Comparison of ENCODE assay signal across 8 mouse cellular contexts in genomic region chr11:109649975-109650701, GRCm38 (mm10). TPM values are rescaled to one million over a fixed set of nuclear protein-coding genes. Genes with fewer than 3 reads are reported as not detected.
A peak's percentile ranks its signal among the peaks of the same experiment; 100 is the strongest.
DNase-seq lines count a peak whose midpoint lies in the region; ATAC-seq lines count a peak whose summit lies in the region.

No protein-coding gene starts in this region.

- no peaks in the 10 kb centered on the region for H3K9me3 ChIP-seq in hindbrain, embryonic 13.5 days

- H3K27ac ChIP-seq in hindbrain, embryonic 13.5 days = peak overlapping the region; percentile 99

- DNase-seq in Muller cell, postnatal 12 days (ENCODE audit: inconsistent ontology term) = peak; percentile 93
- peak; percentile 94 to 95 for DNase-seq in cerebellum, postnatal 10 days
- DNase-seq in frontal cortex, postnatal 14 days (ENCODE audit: low spot score in 2 of 2) = peak; percentile 80 to 82
- DNase-seq in layer of hippocampus, postnatal 36 days = peak; percentile 82 to 86
- peak; percentile 69 for DNase-seq in lung, postnatal 25 days (ENCODE audit: low spot score)
- peak; percentile 80 for DNase-seq in retina, embryonic 14.5 days (ENCODE audit: low spot score)
- peak; percentile 68 to 79 for DNase-seq in thymus, postnatal 36 days

- WGBS in hindbrain, embryonic 13.5 days = 1% methylated on average over 31 of the region's 31 CpGs

- H3K4me1 ChIP-seq in hindbrain, embryonic 13.5 days (replicated peaks) = peaks cover 46% of the 10 kb centered on the region

- peak; percentile 88 for ATAC-seq in hindbrain, embryonic 13.5 days (ENCODE audit: low FRiP score)

- peak overlapping the region; percentile 97 for H3K9ac ChIP-seq in hindbrain, embryonic 13.5 days

- peaks cover 14% of the 10 kb centered on the region for H3K36me3 ChIP-seq in hindbrain, embryonic 13.5 days

- H3K4me2 ChIP-seq in hindbrain, embryonic 13.5 days = peak overlapping the region; percentile 66

- 0 out of 2 replicates have a peak, but pooled peaks cover 4% of the 10 kb centered on the region for H3K27me3 ChIP-seq in hindbrain, embryonic 13.5 days

- peak overlapping the region; percentile 94 for H3K4me3 ChIP-seq in hindbrain, embryonic 13.5 days

RNA-seq across cellular contexts. Expression of gene Prkar1a, which starts 0.9 kb away (rescaled TPM):
- 473 and 491 TPM in 2 replicates for polyA plus RNA-seq in hindbrain, embryonic 13.5 days (2015; fragmentation: Nextera tagmentation; extraction: Ambion mirVana)
- total RNA-seq in layer of hippocampus, postnatal 36 days (2021) = 100 to 1,000 TPM; 533 to 590 TPM

RNA-seq across cellular contexts. Expression of gene Wipi1, which starts 38.4 kb away (rescaled TPM):
- 17.8 and 18.2 TPM in 2 replicates for polyA plus RNA-seq in hindbrain, embryonic 13.5 days (2015; fragmentation: Nextera tagmentation; extraction: Ambion mirVana)
- 10 to 100 TPM; 22.4 to 23.5 TPM for total RNA-seq in layer of hippocampus, postnatal 36 days (2021)

Comparison
In these comparisons a context has a peak if more than half of its experiments do, and no peak if none do; other contexts are left out.
1. Peak in every context shown above with its lines: DNase-seq, ATAC-seq, H3K4me3 ChIP-seq and H3K27ac ChIP-seq.